In genomic region chr16:78402316-78402715, GRCm38 (mm10) we compare ENCODE assay signal across 22 mouse cellular contexts.
"Had no signal": no experiment of that assay in that cellular context is flagged by ENCODE, and none has a peak within 500 bp of the region (broad histone marks: within the 10 kb centered on the region; RNA-seq: fewer than 3 reads in every experiment).

No protein-coding gene starts in this region.

- H3K9me3 ChIP-seq: limb, embryonic 12.5 days; limb, embryonic 15.5 days; midbrain, embryonic 12.5 days; midbrain, embryonic 15.5 days; neural tube, embryonic 12.5 days; neural tube, embryonic 15.5 days had no signal

- H3K4me2 ChIP-seq: limb, embryonic 12.5 days; limb, embryonic 15.5 days; liver, embryonic 11.5 days; lung, embryonic 14.5 days; midbrain, embryonic 12.5 days; midbrain, embryonic 15.5 days; neural tube, embryonic 12.5 days; neural tube, embryonic 15.5 days had no signal

- H3K4me1 ChIP-seq: limb, embryonic 12.5 days; limb, embryonic 15.5 days; midbrain, embryonic 12.5 days; midbrain, embryonic 15.5 days; neural tube, embryonic 12.5 days; neural tube, embryonic 15.5 days had no signal

- H3K27ac ChIP-seq: limb, embryonic 12.5 days; limb, embryonic 15.5 days; liver, embryonic 14.5 days; macrophage; midbrain, embryonic 12.5 days; midbrain, embryonic 15.5 days; neural tube, embryonic 12.5 days; neural tube, embryonic 15.5 days; stomach, postnatal 0 days had no signal

- H3K9ac ChIP-seq: limb, embryonic 12.5 days; limb, embryonic 15.5 days; liver, embryonic 14.5 days; liver, postnatal 0 days; lung, embryonic 14.5 days; midbrain, embryonic 12.5 days; midbrain, embryonic 15.5 days; neural tube, embryonic 12.5 days; neural tube, embryonic 15.5 days had no signal

- ATAC-seq: liver, postnatal 0 days; lung, postnatal 0 days; midbrain, embryonic 15.5 days had no signal

- DNase-seq: kidney, adult 9 months; kidney, postnatal 14 days; kidney, postnatal 4 days; left cerebral cortex, postnatal 4 days; liver, postnatal 0 days; lung, embryonic 14.5 days; right cerebral cortex, adult 18-20 months; right cerebral cortex, postnatal 14 days; right cerebral cortex, postnatal 4 days; thymus, adult 2 months; thymus, postnatal 25 days had no signal

- H3K27me3 ChIP-seq: limb, embryonic 12.5 days; limb, embryonic 15.5 days; midbrain, embryonic 12.5 days; midbrain, embryonic 15.5 days; neural tube, embryonic 12.5 days; neural tube, embryonic 15.5 days had no signal

- H3K36me3 ChIP-seq: limb, embryonic 12.5 days; limb, embryonic 15.5 days; midbrain, embryonic 12.5 days; midbrain, embryonic 15.5 days; neural tube, embryonic 12.5 days; neural tube, embryonic 15.5 days had no signal

- H3K4me3 ChIP-seq: limb, embryonic 12.5 days; limb, embryonic 15.5 days; midbrain, embryonic 12.5 days; midbrain, embryonic 15.5 days; neural tube, embryonic 12.5 days; neural tube, embryonic 15.5 days had no signal
